Mouse (Mus musculus): Measurements from ENCODE around the gene Ccdc3. TPM values are rescaled to one million over a fixed set of nuclear protein-coding genes. Genes with fewer than 3 reads are reported as not detected.

The Ccdc3 gene
- total RNA-seq, 2 experiments from 2014 or later, result 10.2 to 11.9 TPM

GRCm38 (mm10) chr2:5267980-5268379, 130.4 kb downstream of the Ccdc3 start:
- intact Hi-C loops (cut with DNase I), result no loop called here
- DNase-seq (ENCODE audit: extremely low spot score in 1 of 2, low spot score in 2 of 2), result no peak

Other genes with a start within 250 kb of the Ccdc3 start
- gene Phyh, start 218.8 kb upstream of the Ccdc3 start, total RNA-seq (2021), result 10 to 100 TPM; 58.8 to 63.2 TPM
- gene Ucma, start 161.7 kb upstream of the Ccdc3 start, total RNA-seq (2021), result 1 to 10 TPM; 2.3 to 2.6 TPM
- 1 to 10 TPM; 2.6 to 2.9 TPM for gene Mcm10, start 125.0 kb upstream of the Ccdc3 start, total RNA-seq (2021)
- gene Optn, start 73.7 kb upstream of the Ccdc3 start, total RNA-seq (2021), result 10 to 100 TPM; 20.1 to 20.7 TPM

Measured in left cerebral cortex, postnatal 10 days (tissue).